Mouse (Mus musculus) CH12.LX (cell line): ENCODE measurements around the gene Ptov1.
A peak's percentile ranks its signal among the peaks of the same experiment; 100 is the strongest.

ENCODE experiments used
- BHLHE40 ChIP-seq: IDR thresholded peaks from 2 replicates; pipeline ENCODE4 v1.6.1; 2011; ENCODE audit warnings: mild to moderate bottlenecking, low read depth, low read length, improper control_type of control experiment
- CHD2 ChIP-seq: IDR thresholded peaks from 2 replicates; pipeline ENCODE4 v1.6.1; 2011; ENCODE audit warnings: low read length, improper control_type of control experiment
- CTCF ChIP-seq, 2 experiments: IDR thresholded peaks in 1 of 2; conservative IDR thresholded peaks in 1 of 2; 2 replicates each; pipeline ENCODE4 v1.5.1; 2011 to 2012; ENCODE audit warnings: low read depth in 2 of 2, low read length in 2 of 2, improper control_type of control experiment in 1 of 2, inconsistent platforms in 1 of 2, mild to moderate bottlenecking in 1 of 2, moderate library complexity in 1 of 2
- EP300 ChIP-seq: IDR thresholded peaks from 2 replicates; pipeline ENCODE4 v1.6.1; 2011; ENCODE audit warnings: low read length, improper control_type of control experiment
- HCFC1 ChIP-seq: IDR thresholded peaks from 2 replicates; pipeline ENCODE4 v1.6.1; 2012; ENCODE audit warnings: low read depth, mild to moderate bottlenecking, inconsistent platforms, low read length, improper control_type of control experiment
- JUND ChIP-seq: conservative IDR thresholded peaks from 2 replicates; pipeline ENCODE4 v1.6.1; 2011; ENCODE audit warnings: low read depth, low read length, improper control_type of control experiment
- MAFK ChIP-seq: IDR thresholded peaks from 2 replicates; pipeline ENCODE4 v1.6.1; 2011; ENCODE audit warnings: low read length, improper control_type of control experiment; ENCODE audit not compliant: insufficient replicate concordance
- MAX ChIP-seq: IDR thresholded peaks from 2 replicates; pipeline ENCODE4 v1.6.1; 2011; ENCODE audit warnings: low read length, improper control_type of control experiment
- NELFE ChIP-seq: IDR thresholded peaks from 2 replicates; pipeline ENCODE4 v1.6.1; 2011; ENCODE audit warnings: low read depth, low read length, improper control_type of control experiment
- POLR2A ChIP-seq: IDR thresholded peaks from 2 replicates; pipeline ENCODE4 v1.6.1; 2011; ENCODE audit warnings: low read depth, mild to moderate bottlenecking, improper control_type of control experiment, low read length
- POLR2AphosphoS2 ChIP-seq: IDR thresholded peaks from 2 replicates; pipeline ENCODE4 v1.6.1; 2011; ENCODE audit warnings: low read depth, low read length, improper control_type of control experiment
- UBTF ChIP-seq: IDR thresholded peaks from 2 replicates; pipeline ENCODE4 v1.6.1; 2012; ENCODE audit warnings: low read depth, mild to moderate bottlenecking, inconsistent platforms, low read length, improper control_type of control experiment, moderate library complexity
- USF2 ChIP-seq: conservative IDR thresholded peaks from 2 replicates; pipeline ENCODE4 v1.6.1; 2011; ENCODE audit warnings: low read depth, low read length, improper control_type of control experiment

GRCm38 (mm10) chr7:44861429-44861816 is 8.2 kb downstream of the Ptov1 start:
- TF ChIP-seq BHLHE40 (peak; percentile 45), USF2 (no peak), CTCF (conservative IDR thresholded peaks at IDR 0.05 in 1 of 2, IDR thresholded peaks at IDR 0.05 in 1 of 2; ENCODE audit: low read depth in 2 of 2, low read length in 2 of 2) (no peak), MAX (no peak), POLR2A (no peak), EP300 (no peak), MAFK (no peak), JUND (no peak), CHD2 (no peak), NELFE (no peak), POLR2AphosphoS2 (no peak), UBTF (no peak), HCFC1 (no peak)
